Mouse (Mus musculus): ENCODE data around the gene Calcrl. TPM values are rescaled to one million over a fixed set of nuclear protein-coding genes. Genes with fewer than 3 reads are reported as not detected.
A peak's percentile ranks its signal among the peaks of the same experiment; 100 is the strongest.

The Calcrl gene
- total and polyA plus RNA-seq, 2 experiments from 2014 or later, result 26.5 to 78.2 TPM

- ATAC-seq (ENCODE audit: insufficient read depth, low read depth), result no peak
- peak overlapping the region; percentile 40 for H3K4me2 ChIP-seq (ENCODE audit: low read depth, low read length)
- no peaks in the 10 kb centered on the region for H3K36me3 ChIP-seq (replicated peaks; ENCODE audit: control insufficient read depth, insufficient read depth, low read length)
- no peak overlapping the region for H3K9ac ChIP-seq (replicated peaks; ENCODE audit: low read depth, low read length)
- TF ChIP-seq EP300 (IDR thresholded peaks at IDR 0.05; ENCODE audit: low read depth) (no peak), CTCF (IDR thresholded peaks at IDR 0.05; ENCODE audit: low read depth) (no peak)
- no peak for DNase-seq (ENCODE audit: low spot score)
- no peaks in the 10 kb centered on the region for H3K27me3 ChIP-seq (ENCODE audit: control insufficient read depth, insufficient read depth, low read length)
- peak overlapping the region; percentile 1; the same call in 1 of the 2 replicates for H3K4me3 ChIP-seq (ENCODE audit: low read depth, low read length)
- H3K27ac ChIP-seq (ENCODE audit: low read depth), result 0 out of 2 replicates have a peak overlapping the region, but pooled peaks have one; percentile 25
- peaks cover 19% of the 10 kb centered on the region for H3K4me1 ChIP-seq (ENCODE audit: control insufficient read depth, insufficient read depth)
- WGBS, result 25% methylated on average over 11 of the region's 11 CpGs
- no peaks in the 10 kb centered on the region for H3K9me3 ChIP-seq (replicated peaks; ENCODE audit: control insufficient read depth, low read length)
Observed at GRCm38 (mm10) chr2:84380816-84381215, 44.4 kb downstream of the Calcrl start.

- TF ChIP-seq CTCF (IDR thresholded peaks at IDR 0.05; ENCODE audit: low read depth) (no peak), EP300 (IDR thresholded peaks at IDR 0.05; ENCODE audit: low read depth) (no peak)
- no peak for ATAC-seq (ENCODE audit: insufficient read depth, low read depth)
- Histone ChIP-seq H3K4me3 (ENCODE audit: low read depth, low read length) (no peak overlapping the region), H3K27ac (ENCODE audit: low read depth) (no peak overlapping the region), H3K27me3 (ENCODE audit: control insufficient read depth, insufficient read depth, low read length) (no peaks in the 10 kb centered on the region), H3K9me3 (replicated peaks; ENCODE audit: control insufficient read depth, low read length) (no peaks in the 10 kb centered on the region), H3K4me2 (ENCODE audit: low read depth, low read length) (no peak overlapping the region), H3K9ac (replicated peaks; ENCODE audit: low read depth, low read length) (no peak overlapping the region), H3K36me3 (replicated peaks; ENCODE audit: control insufficient read depth, insufficient read depth, low read length) (no peaks in the 10 kb centered on the region), H3K4me1 (ENCODE audit: control insufficient read depth, insufficient read depth) (peaks cover 12% of the 10 kb centered on the region; the same call in 1 of the 2 replicates)
- no peak for DNase-seq (ENCODE audit: low spot score)
- 61% methylated on average over 5 of the region's 5 CpGs for WGBS
Observed at GRCm38 (mm10) chr2:84378678-84379077, 46.5 kb downstream of the Calcrl start.

GRCm38 (mm10) chr2:84369256-84369655 is 56.0 kb downstream of the Calcrl start:
- no peak overlapping the region for H3K4me2 ChIP-seq (ENCODE audit: low read depth, low read length)
- H3K27me3 ChIP-seq (ENCODE audit: control insufficient read depth, insufficient read depth, low read length), result no peaks in the 10 kb centered on the region
- no peak for TF ChIP-seq CTCF (IDR thresholded peaks at IDR 0.05; ENCODE audit: low read depth)
- TF ChIP-seq EP300 (IDR thresholded peaks at IDR 0.05; ENCODE audit: low read depth), result no peak
- no peak overlapping the region for H3K9ac ChIP-seq (replicated peaks; ENCODE audit: low read depth, low read length)
- H3K27ac ChIP-seq (ENCODE audit: low read depth), result no peak overlapping the region
- DNase-seq (ENCODE audit: low spot score), result no peak
- no peaks in the 10 kb centered on the region for H3K9me3 ChIP-seq (replicated peaks; ENCODE audit: control insufficient read depth, low read length)
- H3K4me3 ChIP-seq (ENCODE audit: low read depth, low read length), result no peak overlapping the region
- no peak for ATAC-seq (ENCODE audit: insufficient read depth, low read depth)
- 0 out of 2 replicates have a peak, but pooled peaks cover 7% of the 10 kb centered on the region for H3K36me3 ChIP-seq (replicated peaks; ENCODE audit: control insufficient read depth, insufficient read depth, low read length)
- no peaks in the 10 kb centered on the region for H3K4me1 ChIP-seq (ENCODE audit: control insufficient read depth, insufficient read depth)
- 9% methylated on average over 5 of the region's 5 CpGs for WGBS

- H3K36me3 ChIP-seq (replicated peaks; ENCODE audit: control insufficient read depth, insufficient read depth, low read length), result peaks cover 4% of the 10 kb centered on the region; the same call in 1 of the 2 replicates
- no peak overlapping the region for H3K9ac ChIP-seq (replicated peaks; ENCODE audit: low read depth, low read length)
- H3K4me1 ChIP-seq (ENCODE audit: control insufficient read depth, insufficient read depth), result no peaks in the 10 kb centered on the region
- no peak overlapping the region for H3K4me3 ChIP-seq (ENCODE audit: low read depth, low read length)
- ATAC-seq (ENCODE audit: insufficient read depth, low read depth), result no peak
- H3K4me2 ChIP-seq (ENCODE audit: low read depth, low read length), result no peak overlapping the region
- no peak for DNase-seq (ENCODE audit: low spot score)
- no peak overlapping the region for H3K27ac ChIP-seq (ENCODE audit: low read depth)
- no peaks in the 10 kb centered on the region for H3K27me3 ChIP-seq (ENCODE audit: control insufficient read depth, insufficient read depth, low read length)
- H3K9me3 ChIP-seq (replicated peaks; ENCODE audit: control insufficient read depth, low read length), result no peaks in the 10 kb centered on the region
- TF ChIP-seq CTCF (IDR thresholded peaks at IDR 0.05; ENCODE audit: low read depth) (no peak), EP300 (IDR thresholded peaks at IDR 0.05; ENCODE audit: low read depth) (no peak)
Observed at GRCm38 (mm10) chr2:84366742-84367141, 58.5 kb downstream of the Calcrl start.

- no peak for ATAC-seq (ENCODE audit: insufficient read depth, low read depth)
- 63% methylated on average over 3 of the region's 3 CpGs for WGBS
Observed at GRCm38 (mm10) chr2:84365266-84365665, 59.9 kb downstream of the Calcrl start.

More at GRCm38 (mm10) chr2:84365266-84365665, 59.9 kb downstream of the Calcrl start:
- TF ChIP-seq CTCF (IDR thresholded peaks at IDR 0.05; ENCODE audit: low read depth), result no peak
- TF ChIP-seq EP300 (IDR thresholded peaks at IDR 0.05; ENCODE audit: low read depth), result no peak
- no peaks in the 10 kb centered on the region for H3K9me3 ChIP-seq (replicated peaks; ENCODE audit: control insufficient read depth, low read length)
- no peaks in the 10 kb centered on the region for H3K4me1 ChIP-seq (ENCODE audit: control insufficient read depth, insufficient read depth)
- no peak overlapping the region for H3K27ac ChIP-seq (ENCODE audit: low read depth)
- H3K4me2 ChIP-seq (ENCODE audit: low read depth, low read length), result no peak overlapping the region
- no peak for DNase-seq (ENCODE audit: low spot score)
- no peaks in the 10 kb centered on the region for H3K27me3 ChIP-seq (ENCODE audit: control insufficient read depth, insufficient read depth, low read length)
- H3K36me3 ChIP-seq (replicated peaks; ENCODE audit: control insufficient read depth, insufficient read depth, low read length), result peaks cover 4% of the 10 kb centered on the region; the same call in 1 of the 2 replicates
- H3K9ac ChIP-seq (replicated peaks; ENCODE audit: low read depth, low read length), result no peak overlapping the region
- H3K4me3 ChIP-seq (ENCODE audit: low read depth, low read length), result no peak overlapping the region

All from heart, postnatal 0 days (tissue).